Mouse (Mus musculus): ENCODE measurements around the gene Gm49601. TPM values are rescaled to one million over a fixed set of nuclear protein-coding genes. Genes with fewer than 3 reads are reported as not detected.

Gm49601 gene
- total RNA-seq, 1 experiment from 2014 or later = 4.5 TPM

GRCm38 (mm10) chr16:18605705-18606104 is 20.5 kb downstream of the Gm49601 start:
- no peak for DNase-seq

GRCm38 (mm10) chr16:18604267-18604701 is 21.9 kb downstream of the Gm49601 start:
- peak; percentile 54 for DNase-seq

GRCm38 (mm10) chr16:18601447-18601846 is 24.8 kb downstream of the Gm49601 start:
- DNase-seq = no peak

GRCm38 (mm10) chr16:18598006-18598405 is 28.2 kb downstream of the Gm49601 start:
- no peak for DNase-seq

GRCm38 (mm10) chr16:18596255-18596654 is 30.0 kb downstream of the Gm49601 start:
- DNase-seq = no peak

GRCm38 (mm10) chr16:18593930-18594329 is 32.3 kb downstream of the Gm49601 start:
- no peak for DNase-seq

GRCm38 (mm10) chr16:18591047-18592018 is 34.9 kb downstream of the Gm49601 start:
- DNase-seq = peak; percentile 56

- DNase-seq = no peak
Observed at GRCm38 (mm10) chr16:18589804-18590790, 36.1 kb downstream of the Gm49601 start, which contains the start of gene Tbx1. TSS of gene Tbx1 (minus strand) at chr16:18590671.

GRCm38 (mm10) chr16:18589080-18589621 is 37.1 kb downstream of the Gm49601 start:
- DNase-seq = no peak

- no peak for DNase-seq
Observed at GRCm38 (mm10) chr16:18588738-18589055, 37.5 kb downstream of the Gm49601 start.

GRCm38 (mm10) chr16:18587847-18588737 is 38.1 kb downstream of the Gm49601 start:
- no peak for DNase-seq

GRCm38 (mm10) chr16:18586906-18587546 is 39.2 kb downstream of the Gm49601 start:
- no peak for DNase-seq

GRCm38 (mm10) chr16:18586076-18586905 is 39.9 kb downstream of the Gm49601 start:
- DNase-seq = no peak

GRCm38 (mm10) chr16:18585676-18586075 is 40.6 kb downstream of the Gm49601 start:
- no peak for DNase-seq

- DNase-seq = no peak
Observed at GRCm38 (mm10) chr16:18584901-18585510, 41.2 kb downstream of the Gm49601 start.

GRCm38 (mm10) chr16:18583673-18584357 is 42.4 kb downstream of the Gm49601 start:
- no peak for DNase-seq

- DNase-seq = no peak
Observed at GRCm38 (mm10) chr16:18583169-18583568, 43.1 kb downstream of the Gm49601 start.

- DNase-seq = no peak
Observed at GRCm38 (mm10) chr16:18582426-18583148, 43.6 kb downstream of the Gm49601 start.

Measured in adrenal gland, postnatal 14 days (tissue).